Mouse (Mus musculus): ENCODE results near the gene Gatd1. TPM values are rescaled to one million over a fixed set of nuclear protein-coding genes. Genes with fewer than 3 reads are reported as not detected.
A peak's percentile ranks its signal among the peaks of the same experiment; 100 is the strongest.

Gene Gatd1
- polyA plus RNA-seq, 1 experiment from 2014 or later = 41.7 TPM

DNA sequence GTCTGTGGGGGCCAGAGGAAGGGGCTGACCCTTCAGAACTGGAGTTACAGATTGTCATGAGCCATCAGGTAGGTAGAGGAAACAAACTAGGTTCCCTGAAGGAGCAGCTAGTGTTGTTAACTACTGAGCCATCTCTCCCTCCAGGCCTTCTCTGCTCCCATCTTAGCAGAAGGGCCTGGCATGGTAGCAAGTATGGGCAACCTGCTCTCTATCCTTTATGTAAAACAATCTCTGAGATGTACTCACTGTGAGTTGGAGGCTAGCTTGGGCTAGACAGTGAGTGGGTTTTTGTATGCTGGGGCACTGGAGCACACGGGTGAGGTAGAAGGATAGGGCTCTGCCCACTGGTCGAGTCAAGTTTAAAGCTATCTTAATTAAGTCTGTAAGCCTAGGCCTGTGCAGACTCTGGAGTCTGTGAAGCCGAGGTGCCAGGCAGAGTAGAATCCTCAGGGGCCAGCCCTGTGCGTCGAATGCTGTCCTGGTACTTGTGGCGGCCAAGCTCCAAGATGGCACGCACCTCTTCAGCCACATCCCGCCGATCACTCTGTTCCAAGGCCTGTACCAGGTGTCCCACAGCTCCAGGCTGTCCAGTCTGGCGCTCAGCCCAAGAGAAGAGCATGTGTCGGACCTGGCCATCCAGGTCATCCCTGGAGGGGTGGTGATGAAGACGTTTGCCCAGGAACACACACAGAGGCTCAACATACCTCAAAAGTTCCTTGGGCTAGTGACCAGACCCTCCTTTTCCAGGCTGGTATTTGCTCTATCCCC is 24.4 kb upstream of the Gatd1 start:
- ATAC-seq = no peak
- Histone ChIP-seq H3K9ac (ENCODE audit: low read length) (no peak overlapping the region), H3K27me3 (replicated peaks; ENCODE audit: control insufficient read depth, insufficient read depth, low read length) (no peaks in the 10 kb centered on the region), H3K4me2 (ENCODE audit: low read length) (no peak overlapping the region), H3K36me3 (ENCODE audit: control insufficient read depth, insufficient read depth, low read length) (peaks cover 22% of the 10 kb centered on the region), H3K27ac (ENCODE audit: low read depth, low read length) (no peak overlapping the region; the same call in 1 of the 2 replicates), H3K4me1 (ENCODE audit: control insufficient read depth, insufficient read depth, low read length) (peaks cover 25% of the 10 kb centered on the region), H3K4me3 (ENCODE audit: low read depth, low read length) (no peak overlapping the region), H3K9me3 (replicated peaks; ENCODE audit: control insufficient read depth, low read length) (no peaks in the 10 kb centered on the region)
- 91% methylated on average over 12 of the region's 12 CpGs for WGBS
- DNase-seq (ENCODE audit: low spot score) = no peak

GRCm38 (mm10) chr7:141437178-141438120 is 23.5 kb upstream of the Gatd1 start, which contains the start of gene Slc25a22:
TSS of gene Slc25a22 (minus strand) at chr7:141437892.
- Histone ChIP-seq H3K27ac (ENCODE audit: low read depth, low read length) (peak within 1 kb of the TSS; percentile 76), H3K4me3 (ENCODE audit: low read depth, low read length) (peak within 1 kb of the TSS; percentile 65), H3K27me3 (replicated peaks; ENCODE audit: control insufficient read depth, insufficient read depth, low read length) (no peaks in the 10 kb centered on the region), H3K9me3 (replicated peaks; ENCODE audit: control insufficient read depth, low read length) (no peaks in the 10 kb centered on the region), H3K4me2 (ENCODE audit: low read length) (peak within 1 kb of the TSS; percentile 94), H3K9ac (ENCODE audit: low read length) (peak within 1 kb of the TSS; percentile 81), H3K4me1 (ENCODE audit: control insufficient read depth, insufficient read depth, low read length) (peaks cover 19% of the 10 kb centered on the region), H3K36me3 (ENCODE audit: control insufficient read depth, insufficient read depth, low read length) (peaks cover 31% of the 10 kb centered on the region)
- ATAC-seq (peak; percentile 87), DNase-seq (ENCODE audit: low spot score) (peak; percentile 90)
- 6% methylated on average over 53 of the region's 53 CpGs for WGBS

GRCm38 (mm10) chr7:141436523-141436892 is 22.6 kb upstream of the Gatd1 start:
- WGBS = 56% methylated on average over 2 of the region's 2 CpGs
- peaks cover 41% of the 10 kb centered on the region for H3K36me3 ChIP-seq (ENCODE audit: control insufficient read depth, insufficient read depth, low read length)
- H3K27me3 ChIP-seq (replicated peaks; ENCODE audit: control insufficient read depth, insufficient read depth, low read length) = no peaks in the 10 kb centered on the region
- H3K9ac ChIP-seq (ENCODE audit: low read length) = peak overlapping the region; percentile 81
- no peak overlapping the region for H3K27ac ChIP-seq (ENCODE audit: low read depth, low read length)
- no peak for ATAC-seq
- H3K9me3 ChIP-seq (replicated peaks; ENCODE audit: control insufficient read depth, low read length) = no peaks in the 10 kb centered on the region
- peak overlapping the region; percentile 94 for H3K4me2 ChIP-seq (ENCODE audit: low read length)
- peak overlapping the region; percentile 65 for H3K4me3 ChIP-seq (ENCODE audit: low read depth, low read length)
- DNase-seq (ENCODE audit: low spot score) = no peak
- H3K4me1 ChIP-seq (ENCODE audit: control insufficient read depth, insufficient read depth, low read length) = peaks cover 19% of the 10 kb centered on the region

- 0 out of 2 replicates have a peak overlapping the region, but pooled peaks have one; percentile 46 for H3K4me3 ChIP-seq (ENCODE audit: low read depth, low read length)
- 77% methylated on average over 9 of the region's 9 CpGs for WGBS
- DNase-seq (ENCODE audit: low spot score) (no peak), ATAC-seq (no peak)
- no peak overlapping the region for H3K9ac ChIP-seq (ENCODE audit: low read length)
- peak overlapping the region; percentile 48; the same call in 1 of the 2 replicates for H3K27ac ChIP-seq (ENCODE audit: low read depth, low read length)
- no peaks in the 10 kb centered on the region for H3K9me3 ChIP-seq (replicated peaks; ENCODE audit: control insufficient read depth, low read length)
- peak overlapping the region; percentile 96 for H3K4me2 ChIP-seq (ENCODE audit: low read length)
- no peaks in the 10 kb centered on the region for H3K27me3 ChIP-seq (replicated peaks; ENCODE audit: control insufficient read depth, insufficient read depth, low read length)
- peaks cover 46% of the 10 kb centered on the region for H3K36me3 ChIP-seq (ENCODE audit: control insufficient read depth, insufficient read depth, low read length)
- peaks cover 19% of the 10 kb centered on the region for H3K4me1 ChIP-seq (ENCODE audit: control insufficient read depth, insufficient read depth, low read length)
These were observed 22.1 kb upstream of the Gatd1 start for GRCm38 (mm10) chr7:141435856-141436522.

DNA sequence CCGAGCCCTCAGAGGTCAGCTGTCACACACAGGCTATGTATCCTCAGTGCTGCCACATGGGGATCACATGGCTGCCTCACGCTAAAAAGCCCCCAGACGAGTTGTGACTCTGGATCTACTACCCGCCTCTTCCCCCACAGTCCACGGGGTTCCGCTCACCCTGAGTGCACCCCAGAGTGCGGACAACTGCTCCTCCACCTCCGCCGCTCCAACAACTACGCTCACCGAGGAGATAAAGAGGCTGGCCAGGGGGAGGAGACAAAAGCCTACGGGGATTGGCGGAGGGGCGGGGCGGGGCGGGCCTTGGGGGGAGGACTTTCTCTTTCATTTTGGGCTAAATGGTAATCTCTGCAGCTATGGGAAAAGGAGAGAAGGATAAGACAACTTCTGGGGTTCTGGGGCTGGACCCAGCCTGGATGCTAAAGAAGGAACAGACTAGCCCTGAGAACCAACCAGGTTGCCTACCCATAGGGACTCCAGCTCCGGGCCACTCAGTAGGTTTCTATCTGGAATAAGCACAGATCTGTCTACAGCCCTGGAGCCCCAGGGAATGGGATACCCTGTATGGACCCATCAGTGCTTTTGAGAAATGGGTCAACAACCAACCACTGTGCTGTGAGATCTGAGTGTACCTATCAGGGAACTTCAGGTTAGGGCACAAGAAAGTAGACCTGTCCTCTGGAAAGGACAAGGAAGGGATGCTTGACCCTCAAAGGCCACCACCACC is 21.4 kb upstream of the Gatd1 start:
- peak; percentile 27 for ATAC-seq
- WGBS = 4% methylated on average over 17 of the region's 17 CpGs
- peaks cover 19% of the 10 kb centered on the region for H3K4me1 ChIP-seq (ENCODE audit: control insufficient read depth, insufficient read depth, low read length)
- H3K27ac ChIP-seq (ENCODE audit: low read depth, low read length) = peak overlapping the region; percentile 78
- DNase-seq (ENCODE audit: low spot score) = peak; percentile 67
- peaks cover 52% of the 10 kb centered on the region for H3K36me3 ChIP-seq (ENCODE audit: control insufficient read depth, insufficient read depth, low read length)
- no peaks in the 10 kb centered on the region for H3K27me3 ChIP-seq (replicated peaks; ENCODE audit: control insufficient read depth, insufficient read depth, low read length)
- H3K4me2 ChIP-seq (ENCODE audit: low read length) = peak overlapping the region; percentile 96
- H3K4me3 ChIP-seq (ENCODE audit: low read depth, low read length) = peak overlapping the region; percentile 46
- peak overlapping the region; percentile 72 for H3K9ac ChIP-seq (ENCODE audit: low read length)
- H3K9me3 ChIP-seq (replicated peaks; ENCODE audit: control insufficient read depth, low read length) = no peaks in the 10 kb centered on the region

DNA sequence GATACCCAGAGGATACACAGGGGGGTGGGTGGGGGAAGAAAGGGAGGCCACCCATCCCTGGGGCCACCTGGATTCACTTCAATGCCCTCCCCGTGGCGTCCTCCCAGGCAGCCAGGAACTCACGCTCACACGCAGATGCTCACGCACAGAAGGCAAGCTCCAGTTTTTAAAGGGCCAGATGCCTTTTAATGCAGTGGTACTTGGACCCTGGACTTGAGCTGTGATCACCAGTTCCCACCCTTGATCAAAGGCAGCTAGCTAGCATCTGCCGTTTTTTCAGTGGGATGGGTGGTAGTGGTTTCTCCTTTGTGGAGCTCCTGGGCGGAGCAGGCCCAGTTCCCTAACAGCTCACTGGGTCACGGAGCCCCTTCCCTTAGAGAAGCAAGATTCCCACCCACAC is 20.5 kb upstream of the Gatd1 start:
- Histone ChIP-seq H3K9ac (ENCODE audit: low read length) (peak overlapping the region; percentile 72), H3K4me1 (ENCODE audit: control insufficient read depth, insufficient read depth, low read length) (peaks cover 19% of the 10 kb centered on the region), H3K27me3 (replicated peaks; ENCODE audit: control insufficient read depth, insufficient read depth, low read length) (no peaks in the 10 kb centered on the region), H3K9me3 (replicated peaks; ENCODE audit: control insufficient read depth, low read length) (no peaks in the 10 kb centered on the region), H3K4me3 (ENCODE audit: low read depth, low read length) (peak overlapping the region; percentile 46), H3K27ac (ENCODE audit: low read depth, low read length) (peak overlapping the region; percentile 78), H3K36me3 (ENCODE audit: control insufficient read depth, insufficient read depth, low read length) (peaks cover 47% of the 10 kb centered on the region), H3K4me2 (ENCODE audit: low read length) (peak overlapping the region; percentile 96)
- peak; percentile 85 for DNase-seq (ENCODE audit: low spot score)
- peak; percentile 19; the same call in 1 of the 2 replicates for ATAC-seq
- 12% methylated on average over 8 of the region's 8 CpGs for WGBS

DNA sequence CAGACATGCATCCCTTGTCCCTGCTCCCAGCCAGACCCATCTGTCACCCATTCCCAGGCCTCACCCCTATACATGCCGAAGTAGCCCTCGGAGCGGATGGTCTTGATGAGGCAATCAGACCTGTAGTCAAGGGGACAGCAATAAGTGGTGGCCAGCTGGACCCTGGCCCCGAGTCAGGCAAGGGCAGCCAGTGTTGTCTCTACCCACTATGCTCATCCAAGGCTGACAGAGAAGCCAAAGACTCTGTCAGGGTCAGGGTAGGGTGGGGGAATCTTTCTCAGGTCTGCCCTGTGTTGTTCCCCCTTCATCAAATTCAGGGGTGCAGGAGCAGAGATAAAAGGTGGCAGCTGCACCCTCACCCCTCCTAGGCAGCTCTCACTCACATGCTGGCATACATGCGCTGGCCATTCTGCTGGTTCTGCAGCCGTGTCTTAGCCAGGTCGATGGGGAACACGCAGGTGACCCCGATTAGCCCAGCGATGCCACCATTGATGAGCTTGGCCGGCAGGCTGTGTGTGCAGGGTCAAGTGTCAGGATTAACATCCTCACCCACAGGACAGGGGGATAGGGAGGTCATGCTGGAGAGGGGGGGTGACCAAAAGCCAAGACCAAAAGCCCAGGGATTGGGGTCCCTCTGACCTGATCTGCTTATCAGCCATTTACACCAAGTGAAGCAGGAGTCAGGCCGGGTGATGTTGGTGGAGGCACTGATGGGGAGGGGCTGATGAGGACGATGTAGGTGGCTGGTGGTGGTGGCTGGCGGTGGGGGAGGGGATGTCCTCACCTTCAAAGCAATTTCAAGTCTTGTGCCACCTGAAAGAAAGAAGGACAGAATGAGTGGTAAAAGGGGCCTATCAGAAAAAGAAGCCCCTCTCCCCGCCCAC is 19.8 kb upstream of the Gatd1 start:
- WGBS = 73% methylated on average over 15 of the region's 15 CpGs
- H3K27ac ChIP-seq (ENCODE audit: low read depth, low read length) = peak overlapping the region; percentile 78; the same call in 1 of the 2 replicates
- no peak for DNase-seq (ENCODE audit: low spot score)
- H3K4me2 ChIP-seq (ENCODE audit: low read length) = peak overlapping the region; percentile 96
- no peak for ATAC-seq
- H3K4me3 ChIP-seq (ENCODE audit: low read depth, low read length) = peak overlapping the region; percentile 46
- no peaks in the 10 kb centered on the region for H3K27me3 ChIP-seq (replicated peaks; ENCODE audit: control insufficient read depth, insufficient read depth, low read length)
- H3K36me3 ChIP-seq (ENCODE audit: control insufficient read depth, insufficient read depth, low read length) = peaks cover 40% of the 10 kb centered on the region
- no peaks in the 10 kb centered on the region for H3K9me3 ChIP-seq (replicated peaks; ENCODE audit: control insufficient read depth, low read length)
- peaks cover 21% of the 10 kb centered on the region for H3K4me1 ChIP-seq (ENCODE audit: control insufficient read depth, insufficient read depth, low read length)
- H3K9ac ChIP-seq (ENCODE audit: low read length) = peak overlapping the region; percentile 72

Measured in forebrain, embryonic 14.5 days (tissue).